Mouse (Mus musculus): ENCODE data around the gene Eci1.

- TF ChIP-seq CTCF (IDR thresholded peaks at IDR 0.05; ENCODE audit: extremely low read depth, insufficient read depth, insufficient read length, insufficient replicate concordance) (no peak), POLR2A (IDR thresholded peaks at IDR 0.05; ENCODE audit: low read depth, low read length) (no peak)
Observed at GRCm38 (mm10) chr17:24442107-24442506, 15.7 kb downstream of the Eci1 start.

Measured in spleen, adult 2 months (tissue).